Mouse (Mus musculus): ENCODE measurements at regions not wholly inside any gene's neighbourhood (a gene's known extent, or its start where the extent isn't known, plus 50 kb on each side); places are given as distances from the start of the nearest gene placed in this dataset.

- TF ChIP-seq POLR2A (IDR thresholded peaks at IDR 0.05; ENCODE audit: low read depth, low read length) (no peak), CTCF (IDR thresholded peaks at IDR 0.05; ENCODE audit: borderline replicate concordance, insufficient read depth, low read length) (no peak)
These were observed 145.1 kb upstream of the Irx1 start for GRCm38 (mm10) chr13:72108666-72109065.

All from embryonic fibroblast, embryonic 13.5 days (primary cell).